Mouse (Mus musculus) neural tube, embryonic 13.5 days (tissue): ENCODE measurements around the gene Mccc1. TPM values are rescaled to one million over a fixed set of nuclear protein-coding genes. Genes with fewer than 3 reads are reported as not detected.

ENCODE experiments used
- ATAC-seq: fragments of 200-750 bp; cut with Nextera tagmentation; 2 replicates; pipeline ENCODE4 v1.8.0; 2017; ENCODE audit warnings: low read depth, mild to moderate bottlenecking, moderate TSS enrichment, moderate library complexity
- H3K27ac ChIP-seq: fragments of 300-500 bp; sonication (generic); replicated peaks from 2 replicates; pipeline ENCODE4 v1.5.1; 2015; ENCODE audit warnings: moderate library complexity, mild to moderate bottlenecking, inconsistent platforms
- H3K27me3 ChIP-seq: fragments of 300-500 bp; sonication (generic); 2 replicates; pipeline ENCODE4 v1.6.1; 2015; ENCODE audit warnings: mild to moderate bottlenecking, inconsistent platforms
- H3K36me3 ChIP-seq: fragments of 300-500 bp; sonication (generic); 2 replicates; pipeline ENCODE4 v1.6.1; 2015; ENCODE audit warnings: mild to moderate bottlenecking, inconsistent platforms
- H3K4me1 ChIP-seq: fragments of 300-500 bp; sonication (generic); replicated peaks from 2 replicates; pipeline ENCODE4 v1.6.1; 2015; ENCODE audit warnings: inconsistent platforms
- H3K4me2 ChIP-seq: fragments of 300-500 bp; sonication (generic); 2 replicates; pipeline ENCODE4 v1.6.1; 2015; ENCODE audit warnings: inconsistent platforms, mild to moderate bottlenecking, moderate library complexity
- H3K4me3 ChIP-seq: fragments of 300-500 bp; sonication (generic); 2 replicates; pipeline ENCODE4 v1.5.1; 2015; ENCODE audit warnings: mild to moderate bottlenecking, inconsistent platforms
- H3K9ac ChIP-seq: fragments of 300-500 bp; sonication (generic); 2 replicates; pipeline ENCODE4 v1.6.1; 2015; ENCODE audit warnings: moderate library complexity, mild to moderate bottlenecking, inconsistent platforms
- H3K9me3 ChIP-seq: fragments of 300-500 bp; sonication (generic); 2 replicates; pipeline ENCODE4 v1.6.1; 2016; ENCODE audit warnings: inconsistent platforms
- WGBS: fragments of 180-500 bp; shearing (Covaris S2); methylation state at CpG from one replicate; pipeline ENCODE4 v1.1.7; 2015; 5-methylcytosine and 5-hydroxymethylcytosine counted together
- polyA plus RNA-seq: library from polyadenylated mRNA; unstranded; fragments of >200 nt; fragmentation: Nextera tagmentation; extraction: Ambion mirVana; gene quantifications from 2 replicates; pipeline ENCODE4 v1.2.1, GENCODE M21; 2015

Gene Mccc1
- polyA plus RNA-seq, result 33.3 and 37.2 TPM in 2 replicates

DNA sequence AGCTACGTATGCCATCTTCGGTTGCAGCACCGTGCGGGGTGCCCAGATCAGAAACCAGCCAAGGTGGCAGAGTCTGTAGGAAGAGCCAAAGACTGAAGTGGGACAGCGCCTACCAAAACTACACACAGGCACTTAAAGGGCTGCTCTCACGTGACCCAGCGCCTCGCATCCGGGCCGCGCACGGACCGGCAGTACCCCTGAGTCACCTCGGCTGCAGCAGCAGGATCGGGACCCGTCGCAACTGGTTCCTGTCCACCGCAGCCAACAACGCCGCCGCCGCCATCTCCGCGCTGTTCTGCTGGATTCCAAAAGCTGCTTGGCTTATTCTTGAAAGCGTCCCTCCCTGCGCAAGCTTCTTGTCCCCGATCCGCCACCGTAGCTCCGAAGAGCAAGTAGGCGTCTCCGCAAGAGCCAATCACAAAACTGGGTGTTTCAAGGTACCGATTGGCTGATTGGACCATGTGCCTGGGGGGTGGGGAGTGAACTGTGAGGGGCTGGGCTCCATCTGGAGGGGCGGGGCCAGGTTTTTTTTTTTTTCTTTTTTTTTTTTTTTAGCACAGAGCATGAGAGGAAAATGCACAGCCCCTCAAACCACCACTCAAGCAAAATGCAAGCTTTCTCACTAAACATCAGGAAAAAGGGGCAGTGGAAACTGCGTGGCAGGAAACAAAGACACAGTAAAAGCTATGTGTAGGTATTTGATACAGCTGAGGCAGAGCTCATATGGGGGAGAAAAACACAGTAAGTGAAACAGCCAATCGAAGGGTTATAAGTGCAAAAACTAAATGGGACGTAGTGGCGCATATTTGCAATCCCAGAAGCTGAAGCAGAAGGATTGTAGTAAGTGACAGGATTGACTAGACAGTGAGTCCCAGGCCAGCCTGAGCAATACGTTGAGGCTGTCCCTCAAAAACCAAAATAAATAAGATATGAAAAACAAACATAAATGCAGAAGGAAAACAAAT is at the start of gene Mccc1:
Mccc1 (minus strand) TSS at position 404 of the 965 bp plus-strand sequence.
- peak; percentile 100 for ATAC-seq

DNA sequence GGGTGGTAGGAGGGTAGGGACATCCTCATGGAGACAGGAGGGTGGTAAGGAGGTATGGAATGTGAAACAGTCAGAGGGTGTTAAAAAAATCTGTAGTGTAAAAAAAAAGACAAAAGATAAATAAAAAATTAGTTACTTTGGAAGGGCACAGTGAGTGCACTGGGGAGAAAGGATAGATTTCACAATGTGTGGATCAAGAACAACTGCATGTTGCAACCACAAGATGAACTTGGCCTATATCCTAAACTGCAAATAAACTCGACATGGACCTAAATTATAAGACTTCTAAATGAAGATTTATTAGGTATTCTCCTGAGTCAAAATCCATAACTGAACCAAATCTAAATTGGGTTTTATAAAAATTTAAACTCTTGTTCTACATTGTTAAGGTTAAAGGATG is 48.6 kb upstream of the Mccc1 start:
- Histone ChIP-seq H3K36me3 (no peaks in the 10 kb centered on the region), H3K9ac (no peak overlapping the region), H3K4me1 (no peaks in the 10 kb centered on the region), H3K9me3 (no peaks in the 10 kb centered on the region), H3K27me3 (no peaks in the 10 kb centered on the region), H3K4me3 (no peak overlapping the region), H3K4me2 (no peak overlapping the region), H3K27ac (no peak overlapping the region)
- ATAC-seq, result no peak
- 78% methylated on average over 1 of the region's 1 CpGs for WGBS

More for the DNA sequence above, at the start of gene Mccc1:
- H3K27ac ChIP-seq, result peak within 1 kb of the TSS; percentile 92
- peak within 1 kb of the TSS; percentile 66 for H3K4me3 ChIP-seq
- H3K9ac ChIP-seq, result peak within 1 kb of the TSS; percentile 81
- WGBS, result 5% methylated on average over 39 of the region's 39 CpGs
- H3K4me2 ChIP-seq, result peak within 1 kb of the TSS; percentile 71
- 0 out of 2 replicates have a peak, but pooled peaks cover 5% of the 10 kb centered on the region for H3K36me3 ChIP-seq
- peaks cover 22% of the 10 kb centered on the region for H3K4me1 ChIP-seq
- no peaks in the 10 kb centered on the region for H3K9me3 ChIP-seq
- H3K27me3 ChIP-seq, result no peaks in the 10 kb centered on the region

DNA sequence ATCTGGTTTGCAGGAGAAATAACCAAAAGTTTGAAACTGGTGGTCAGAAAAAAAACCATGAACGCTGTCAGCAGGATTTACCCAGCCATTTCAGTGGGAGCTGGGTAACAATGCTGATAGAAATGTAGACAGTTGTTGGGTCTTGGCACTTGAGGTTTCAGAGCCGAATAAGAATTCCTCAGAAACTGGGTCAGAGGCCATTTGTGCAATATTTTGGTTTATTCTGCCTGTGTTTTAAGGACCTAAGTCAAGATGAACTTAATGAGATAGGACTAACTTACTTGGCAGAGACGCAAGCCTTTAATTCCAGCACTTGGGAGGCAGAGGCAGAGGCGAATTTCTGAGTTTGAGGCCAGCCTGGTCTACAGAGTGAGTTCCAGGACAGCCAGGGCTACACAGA is 44.6 kb upstream of the Mccc1 start:
- H3K4me3 ChIP-seq, result no peak overlapping the region
- H3K9ac ChIP-seq, result no peak overlapping the region
- no peak overlapping the region for H3K4me2 ChIP-seq
- H3K4me1 ChIP-seq, result no peaks in the 10 kb centered on the region
- no peak overlapping the region for H3K27ac ChIP-seq
- H3K27me3 ChIP-seq, result no peaks in the 10 kb centered on the region
- no peaks in the 10 kb centered on the region for H3K9me3 ChIP-seq
- ATAC-seq, result no peak
- WGBS, result 75% methylated on average over 4 of the region's 4 CpGs
- no peaks in the 10 kb centered on the region for H3K36me3 ChIP-seq

DNA sequence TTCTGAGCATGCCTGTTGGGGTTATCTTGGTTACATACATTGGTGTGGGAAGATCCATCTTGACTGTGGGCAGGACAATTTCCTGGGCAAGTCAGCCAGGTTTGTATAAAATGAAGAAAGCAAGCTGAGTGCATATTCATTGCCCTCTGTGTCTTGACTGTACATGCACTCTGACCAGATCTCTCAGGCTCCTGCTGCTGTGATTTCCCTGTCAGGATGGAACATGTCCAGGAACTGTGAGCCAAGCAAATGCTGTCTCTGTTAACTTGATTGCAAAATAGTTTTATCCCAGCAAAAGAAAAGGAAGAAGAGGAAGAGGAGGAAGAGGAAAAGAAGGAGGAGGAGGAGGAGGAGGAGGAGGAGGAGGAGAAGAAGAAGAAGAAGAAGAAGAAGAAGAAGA is 44.0 kb upstream of the Mccc1 start:
- H3K27ac ChIP-seq, result no peak overlapping the region
- ATAC-seq, result no peak

DNA sequence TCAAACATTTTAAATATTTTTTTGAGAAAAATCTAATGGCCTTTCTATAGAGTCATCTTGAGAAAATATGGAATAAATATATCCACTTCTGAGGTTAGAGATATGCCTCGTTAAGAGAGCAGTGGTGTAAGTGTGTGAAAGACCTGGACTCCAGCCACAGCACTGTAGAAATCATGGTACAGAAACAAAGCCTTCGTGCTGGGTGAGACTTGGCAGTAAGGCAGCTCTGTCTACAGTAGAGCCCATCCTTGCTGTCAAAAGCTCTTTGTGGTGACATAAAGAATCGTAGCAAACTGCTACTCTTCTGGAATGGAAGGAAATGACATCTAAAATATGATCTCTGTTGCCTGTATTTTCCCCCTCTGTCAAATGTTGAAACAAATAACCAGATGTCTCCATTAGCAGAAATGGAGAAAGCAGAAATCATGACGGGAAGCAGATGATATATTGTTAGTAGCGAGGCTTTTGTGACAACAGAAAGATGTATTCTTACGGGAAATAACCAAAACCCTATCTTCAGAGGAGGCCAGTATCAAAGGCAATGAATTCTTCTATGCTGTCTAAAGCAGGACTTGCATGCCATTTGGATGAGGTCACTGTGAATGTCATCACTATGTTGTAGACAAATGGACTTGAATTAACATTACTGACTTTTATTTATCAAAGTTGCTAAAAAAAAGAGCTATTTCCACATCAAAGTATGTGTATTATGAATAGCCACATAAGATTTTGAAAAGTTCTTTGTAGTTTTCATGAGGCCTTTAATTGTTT is 31.4 kb upstream of the Mccc1 start:
- 55% methylated on average over 6 of the region's 6 CpGs for whole genome bisulfite sequencing
- no peak for ATAC-seq
- Histone ChIP-seq H3K27ac (no peak overlapping the region), H3K4me3 (no peak overlapping the region), H3K36me3 (no peaks in the 10 kb centered on the region), H3K4me2 (no peak overlapping the region), H3K27me3 (no peaks in the 10 kb centered on the region), H3K4me1 (no peaks in the 10 kb centered on the region), H3K9me3 (no peaks in the 10 kb centered on the region), H3K9ac (no peak overlapping the region)

More for the DNA sequence above, 44.0 kb upstream of the Mccc1 start:
- no peaks in the 10 kb centered on the region for H3K36me3 ChIP-seq
- H3K4me2 ChIP-seq, result no peak overlapping the region
- H3K4me3 ChIP-seq, result no peak overlapping the region
- H3K4me1 ChIP-seq, result no peaks in the 10 kb centered on the region
- no peak overlapping the region for H3K9ac ChIP-seq
- H3K27me3 ChIP-seq, result no peaks in the 10 kb centered on the region
- no peaks in the 10 kb centered on the region for H3K9me3 ChIP-seq

DNA sequence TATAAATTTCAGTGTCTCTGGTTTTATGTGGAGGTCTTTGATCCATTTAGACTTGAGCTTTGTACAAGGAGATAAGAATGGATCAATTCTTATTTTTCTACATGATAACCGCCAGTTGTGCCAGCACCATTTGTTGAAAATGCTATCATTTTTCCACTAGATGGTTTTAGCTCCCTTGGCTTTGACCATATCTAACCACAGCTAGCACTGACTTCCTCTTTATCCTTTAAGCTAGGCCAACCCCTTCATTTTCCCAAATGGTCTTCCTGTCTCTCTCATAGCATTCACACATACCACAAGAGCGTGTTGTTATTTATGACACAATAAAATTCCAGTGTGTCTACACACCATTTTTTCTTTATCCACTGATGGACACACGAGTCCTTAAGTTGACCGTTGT is 29.5 kb upstream of the Mccc1 start:
- 86% methylated on average over 4 of the region's 4 CpGs for WGBS
- no peaks in the 10 kb centered on the region for H3K9me3 ChIP-seq
- no peak overlapping the region for H3K9ac ChIP-seq
- ATAC-seq, result no peak
- no peaks in the 10 kb centered on the region for H3K4me1 ChIP-seq
- no peak overlapping the region for H3K4me2 ChIP-seq
- H3K36me3 ChIP-seq, result no peaks in the 10 kb centered on the region
- H3K27ac ChIP-seq, result no peak overlapping the region
- H3K27me3 ChIP-seq, result no peaks in the 10 kb centered on the region
- no peak overlapping the region for H3K4me3 ChIP-seq

DNA sequence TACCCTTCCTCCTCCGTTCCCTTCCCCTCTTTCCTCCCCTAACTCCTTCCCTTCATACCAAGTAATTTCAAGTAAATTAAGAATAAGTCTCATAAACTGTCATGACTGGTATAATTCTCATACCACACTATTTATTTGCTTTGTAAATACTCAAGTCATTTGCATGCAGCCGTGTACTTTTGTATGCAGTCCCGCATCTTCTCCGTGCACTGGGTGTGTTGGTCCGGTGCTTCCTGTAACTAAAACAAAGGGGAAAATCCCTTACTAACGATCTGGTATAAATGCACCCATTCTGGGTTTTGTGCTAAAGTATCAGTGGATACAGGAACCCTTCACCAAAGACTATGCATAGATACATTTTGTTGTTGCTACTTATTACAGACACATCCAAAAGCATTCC is 25.3 kb upstream of the Mccc1 start:
- Histone ChIP-seq H3K9me3 (no peaks in the 10 kb centered on the region), H3K4me2 (no peak overlapping the region), H3K9ac (no peak overlapping the region), H3K27ac (no peak overlapping the region), H3K27me3 (no peaks in the 10 kb centered on the region), H3K4me1 (no peaks in the 10 kb centered on the region), H3K36me3 (no peaks in the 10 kb centered on the region), H3K4me3 (no peak overlapping the region)
- ATAC-seq, result no peak
- WGBS, result 88% methylated on average over 6 of the region's 6 CpGs

DNA sequence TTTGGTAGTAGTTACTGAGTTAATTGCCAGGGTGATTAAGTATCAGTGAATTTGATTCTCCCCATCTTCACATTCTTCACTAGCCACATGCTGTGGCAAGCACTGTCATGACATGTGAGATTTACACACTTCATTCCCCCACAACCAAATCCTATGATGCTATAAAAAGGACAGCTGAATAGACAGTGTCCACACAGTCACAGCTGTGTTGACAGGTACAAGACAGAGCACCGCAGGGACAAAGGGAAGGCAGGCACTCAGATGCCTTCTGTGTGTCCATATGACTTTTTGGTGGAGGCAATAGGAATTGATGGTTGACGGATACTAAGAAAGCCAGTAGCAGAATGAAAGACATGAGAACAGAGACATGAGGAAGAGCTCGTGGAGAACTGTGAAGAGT is 10.8 kb upstream of the Mccc1 start:
- H3K9ac ChIP-seq, result no peak overlapping the region

DNA sequence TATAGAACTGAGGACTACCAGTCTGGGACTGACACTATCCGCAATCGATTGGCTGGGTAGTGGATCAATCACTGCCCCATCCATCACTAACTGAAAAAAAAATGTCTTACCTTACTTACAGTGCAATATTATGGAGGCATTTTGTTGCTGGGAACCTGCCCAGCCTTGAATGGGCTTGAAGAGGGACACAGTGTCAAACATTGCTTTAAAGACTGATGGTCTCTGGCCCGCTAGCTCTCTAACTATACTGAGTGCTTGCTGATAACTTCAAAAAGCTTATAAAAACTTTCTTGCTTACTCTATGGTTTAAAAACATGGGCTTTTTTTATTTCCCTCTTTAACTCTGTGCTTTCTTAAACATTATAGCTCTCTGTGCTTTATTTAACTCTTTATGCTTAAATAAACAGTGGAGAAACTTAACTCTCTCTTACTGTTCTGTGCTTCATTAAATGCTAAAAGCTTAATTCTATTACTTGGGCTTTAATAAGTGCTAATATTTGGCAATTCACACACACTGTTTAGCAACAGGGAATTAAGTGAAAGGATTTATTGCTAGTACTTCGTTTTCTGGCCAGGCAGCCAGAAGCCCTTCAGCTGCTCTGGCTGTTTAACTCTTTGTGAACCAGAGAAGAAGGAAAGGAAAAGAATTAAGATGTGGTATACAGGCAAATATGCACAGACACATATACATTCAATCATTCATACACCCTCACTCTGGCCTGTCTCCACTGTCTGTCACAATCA is 8.1 kb upstream of the Mccc1 start:
- H3K36me3 ChIP-seq, result no peaks in the 10 kb centered on the region
- H3K4me1 ChIP-seq, result 0 out of 2 replicates have a peak, but pooled peaks cover 3% of the 10 kb centered on the region
- no peak overlapping the region for H3K27ac ChIP-seq
- H3K4me2 ChIP-seq, result no peak overlapping the region
- H3K27me3 ChIP-seq, result no peaks in the 10 kb centered on the region
- no peak for ATAC-seq
- 68% methylated on average over 4 of the region's 4 CpGs for WGBS
- H3K9me3 ChIP-seq, result no peaks in the 10 kb centered on the region
- no peak overlapping the region for H3K4me3 ChIP-seq
- no peak overlapping the region for H3K9ac ChIP-seq

More for the DNA sequence above, 10.8 kb upstream of the Mccc1 start:
- Histone ChIP-seq H3K4me2 (no peak overlapping the region), H3K27me3 (no peaks in the 10 kb centered on the region), H3K4me1 (no peaks in the 10 kb centered on the region), H3K4me3 (no peak overlapping the region), H3K9me3 (no peaks in the 10 kb centered on the region), H3K27ac (no peak overlapping the region), H3K36me3 (no peaks in the 10 kb centered on the region)
- no peak for ATAC-seq
- 42% methylated on average over 3 of the region's 3 CpGs for WGBS

DNA sequence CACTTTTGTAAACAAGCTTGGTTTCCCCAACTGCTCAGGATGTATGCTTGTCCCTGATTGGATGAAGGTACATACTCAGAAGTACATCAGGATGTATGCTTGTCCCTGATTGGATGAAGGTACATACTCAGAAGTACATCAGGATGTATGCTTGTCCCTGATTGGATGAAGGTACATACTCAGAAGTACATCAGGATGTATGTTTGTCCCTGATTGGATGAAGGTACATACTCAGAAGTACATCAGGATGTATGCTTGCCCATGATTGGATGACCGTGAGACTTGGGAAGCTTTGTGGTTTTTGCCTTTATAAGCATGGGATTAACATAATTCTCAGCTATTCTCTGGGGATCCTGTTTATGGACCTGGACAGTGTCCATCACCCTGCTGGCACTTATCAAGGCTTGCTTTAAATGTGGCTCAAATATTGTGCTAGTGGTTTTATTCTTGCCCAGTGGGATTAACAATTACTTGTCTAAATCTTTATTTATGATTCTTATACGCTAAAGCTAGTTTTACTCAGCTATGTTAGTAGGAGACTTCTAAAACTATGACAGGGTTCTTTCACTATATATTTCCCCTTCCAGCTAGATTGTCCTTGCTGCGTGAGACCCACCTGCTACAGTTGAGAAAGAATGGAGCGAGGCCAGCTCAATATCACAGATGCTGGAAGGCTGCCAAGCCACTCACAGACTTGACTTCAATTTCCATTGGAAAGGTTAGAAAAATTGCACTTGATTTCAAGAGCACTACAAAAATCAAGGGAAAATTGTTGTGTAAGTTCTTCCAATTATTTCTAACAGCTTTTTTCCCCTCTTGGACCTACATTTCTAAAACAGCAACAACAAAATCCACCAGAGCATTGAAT is 3.8 kb upstream of the Mccc1 start:
- Histone ChIP-seq H3K36me3 (no peaks in the 10 kb centered on the region), H3K4me3 (no peak overlapping the region), H3K9ac (no peak overlapping the region), H3K9me3 (no peaks in the 10 kb centered on the region), H3K27ac (no peak overlapping the region), H3K27me3 (no peaks in the 10 kb centered on the region), H3K4me2 (no peak overlapping the region), H3K4me1 (peaks cover 14% of the 10 kb centered on the region)
- 68% methylated on average over 4 of the region's 4 CpGs for WGBS
- no peak for ATAC-seq
